Mouse (Mus musculus): Measurements from ENCODE around the gene Gdf7. TPM values are rescaled to one million over a fixed set of nuclear protein-coding genes. Genes with fewer than 3 reads are reported as not detected.

The Gdf7 gene
- polyA plus RNA-seq, 1 experiment from 2014 or later: not detected

GRCm38 (mm10) chr12:8305258-8305657 is 3.5 kb upstream of the Gdf7 start:
- DNase-seq (ENCODE audit: low spot score) (no peak), ATAC-seq (replicated peaks; ENCODE audit: low FRiP score, low TSS enrichment, low read depth) (no peak)
- peaks cover 57% of the 10 kb centered on the region for H3K27me3 ChIP-seq (replicated peaks; ENCODE audit: control insufficient read depth, insufficient read depth, low read length)
- H3K4me2 ChIP-seq (ENCODE audit: low read length): no peak overlapping the region
- H3K9me3 ChIP-seq (ENCODE audit: control insufficient read depth, low read length): no peaks in the 10 kb centered on the region
- H3K27ac ChIP-seq (ENCODE audit: low read depth): no peak overlapping the region
- no peaks in the 10 kb centered on the region for H3K36me3 ChIP-seq (ENCODE audit: control insufficient read depth, insufficient read depth, low read length)
- 30% methylated on average over 2 of the region's 2 CpGs for WGBS
- no peaks in the 10 kb centered on the region for H3K4me1 ChIP-seq (replicated peaks; ENCODE audit: control insufficient read depth, insufficient read depth, low read length)
- H3K9ac ChIP-seq (ENCODE audit: low read length): no peak overlapping the region
- no peak overlapping the region for H3K4me3 ChIP-seq (ENCODE audit: low read depth, low read length)

GRCm38 (mm10) chr12:8301011-8301814 is 541 bp downstream of the Gdf7 start:
- Histone ChIP-seq H3K27ac (ENCODE audit: low read depth) (no peak overlapping the region), H3K4me1 (replicated peaks; ENCODE audit: control insufficient read depth, insufficient read depth, low read length) (peaks cover 2% of the 10 kb centered on the region; the same call in 1 of the 2 replicates), H3K9me3 (ENCODE audit: control insufficient read depth, low read length) (no peaks in the 10 kb centered on the region), H3K36me3 (ENCODE audit: control insufficient read depth, insufficient read depth, low read length) (no peaks in the 10 kb centered on the region), H3K27me3 (replicated peaks; ENCODE audit: control insufficient read depth, insufficient read depth, low read length) (peaks cover 94% of the 10 kb centered on the region), H3K9ac (ENCODE audit: low read length) (0 out of 2 replicates have a peak overlapping the region, but pooled peaks have one; percentile 25), H3K4me3 (ENCODE audit: low read depth, low read length) (peak overlapping the region; percentile 35), H3K4me2 (ENCODE audit: low read length) (peak overlapping the region; percentile 73)
- no peak for DNase-seq (ENCODE audit: low spot score)
- ATAC-seq (replicated peaks; ENCODE audit: low FRiP score, low TSS enrichment, low read depth): no peak
- 3% methylated on average over 43 of the region's 46 CpGs for WGBS

GRCm38 (mm10) chr12:8300521-8300920 is 1.2 kb downstream of the Gdf7 start:
- DNase-seq (ENCODE audit: low spot score) (no peak), ATAC-seq (replicated peaks; ENCODE audit: low FRiP score, low TSS enrichment, low read depth) (no peak)
- peaks cover 2% of the 10 kb centered on the region; the same call in 1 of the 2 replicates for H3K4me1 ChIP-seq (replicated peaks; ENCODE audit: control insufficient read depth, insufficient read depth, low read length)
- H3K27ac ChIP-seq (ENCODE audit: low read depth): no peak overlapping the region
- no peaks in the 10 kb centered on the region for H3K9me3 ChIP-seq (ENCODE audit: control insufficient read depth, low read length)
- no peak overlapping the region for H3K4me2 ChIP-seq (ENCODE audit: low read length)
- no peak overlapping the region for H3K9ac ChIP-seq (ENCODE audit: low read length)
- H3K27me3 ChIP-seq (replicated peaks; ENCODE audit: control insufficient read depth, insufficient read depth, low read length): peaks cover 97% of the 10 kb centered on the region
- WGBS: 40% methylated on average over 5 of the region's 5 CpGs
- H3K36me3 ChIP-seq (ENCODE audit: control insufficient read depth, insufficient read depth, low read length): no peaks in the 10 kb centered on the region
- no peak overlapping the region for H3K4me3 ChIP-seq (ENCODE audit: low read depth, low read length)

DNA sequence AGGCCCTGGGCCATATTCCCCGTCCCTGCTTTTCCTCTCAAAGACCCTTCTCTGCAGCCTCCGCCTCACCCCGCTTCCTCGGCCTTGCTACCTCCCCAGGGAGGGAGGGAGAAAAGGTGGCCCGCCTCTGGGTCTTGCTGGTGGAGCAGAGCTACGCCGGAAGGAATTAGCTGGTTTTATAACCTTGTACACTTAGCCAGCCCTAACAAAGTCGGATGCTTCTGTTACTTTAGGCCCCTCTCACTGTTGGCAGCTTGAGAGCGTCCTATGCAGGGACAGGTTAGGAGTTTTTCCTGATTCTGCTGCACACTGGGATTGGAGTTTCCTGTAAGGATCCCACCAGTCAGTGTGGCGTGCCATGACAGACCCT is 1.7 kb downstream of the Gdf7 start:
- Histone ChIP-seq H3K4me2 (ENCODE audit: low read length) (no peak overlapping the region), H3K27me3 (replicated peaks; ENCODE audit: control insufficient read depth, insufficient read depth, low read length) (peaks cover 97% of the 10 kb centered on the region), H3K9ac (ENCODE audit: low read length) (no peak overlapping the region), H3K9me3 (ENCODE audit: control insufficient read depth, low read length) (no peaks in the 10 kb centered on the region), H3K4me1 (replicated peaks; ENCODE audit: control insufficient read depth, insufficient read depth, low read length) (peaks cover 2% of the 10 kb centered on the region; the same call in 1 of the 2 replicates), H3K36me3 (ENCODE audit: control insufficient read depth, insufficient read depth, low read length) (no peaks in the 10 kb centered on the region), H3K4me3 (ENCODE audit: low read depth, low read length) (no peak overlapping the region), H3K27ac (ENCODE audit: low read depth) (no peak overlapping the region)
- 22% methylated on average over 10 of the region's 10 CpGs for WGBS
- ATAC-seq (replicated peaks; ENCODE audit: low FRiP score, low TSS enrichment, low read depth) (no peak), DNase-seq (ENCODE audit: low spot score) (no peak)

DNA sequence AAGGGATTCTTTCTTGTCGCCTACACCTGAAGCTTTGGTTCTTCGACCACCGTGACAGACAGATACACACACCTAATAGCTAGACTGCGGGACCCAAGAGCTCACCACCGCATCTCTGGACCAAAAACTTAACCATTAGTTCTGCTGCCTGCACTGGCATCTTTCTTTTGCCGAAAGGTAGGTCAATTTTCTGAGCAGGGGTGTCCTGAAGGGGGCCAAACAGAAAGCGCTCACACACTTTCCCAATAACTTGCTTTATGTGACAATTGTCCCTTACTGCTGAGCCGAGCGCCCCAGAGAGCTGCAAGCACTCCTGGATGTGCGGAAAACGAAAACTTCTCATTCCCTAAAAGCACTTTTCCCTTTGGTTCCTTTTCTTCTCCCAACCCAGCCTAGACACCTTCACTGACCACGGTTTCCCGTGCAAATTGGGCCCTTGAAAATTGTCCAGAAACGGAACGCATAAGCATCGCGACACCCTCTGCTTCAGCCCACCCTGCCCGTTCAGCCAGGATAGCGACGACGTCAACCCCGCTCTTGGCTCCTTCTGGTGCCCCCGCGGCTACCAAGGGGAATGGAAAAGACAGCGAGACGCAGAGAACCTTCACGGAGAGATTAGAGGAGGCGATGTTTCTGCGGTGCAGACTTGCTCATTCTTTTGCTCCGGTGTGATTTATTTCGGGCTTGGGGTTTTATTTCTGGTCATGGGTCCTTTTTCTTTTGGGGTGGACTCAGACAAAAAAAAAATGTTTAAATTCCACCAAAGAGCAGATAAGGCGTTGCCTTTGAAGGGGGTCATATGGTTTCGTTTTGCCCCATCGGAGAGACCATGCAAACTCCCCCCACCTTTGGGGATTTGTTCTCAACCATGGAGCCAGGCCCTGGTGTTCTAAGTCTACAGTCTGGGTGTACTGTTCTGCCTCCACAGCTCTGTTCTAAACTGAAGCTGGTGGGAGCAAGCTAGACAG is 2.3 kb downstream of the Gdf7 start:
- ATAC-seq (replicated peaks; ENCODE audit: low FRiP score, low TSS enrichment, low read depth) (no peak), DNase-seq (ENCODE audit: low spot score) (peak; percentile 74)
- H3K4me3 ChIP-seq (ENCODE audit: low read depth, low read length): no peak overlapping the region
- H3K27ac ChIP-seq (ENCODE audit: low read depth): no peak overlapping the region
- peaks cover 2% of the 10 kb centered on the region; the same call in 1 of the 2 replicates for H3K4me1 ChIP-seq (replicated peaks; ENCODE audit: control insufficient read depth, insufficient read depth, low read length)
- no peak overlapping the region for H3K9ac ChIP-seq (ENCODE audit: low read length)
- peaks cover 97% of the 10 kb centered on the region for H3K27me3 ChIP-seq (replicated peaks; ENCODE audit: control insufficient read depth, insufficient read depth, low read length)
- no peaks in the 10 kb centered on the region for H3K36me3 ChIP-seq (ENCODE audit: control insufficient read depth, insufficient read depth, low read length)
- H3K4me2 ChIP-seq (ENCODE audit: low read length): no peak overlapping the region
- WGBS: 10% methylated on average over 34 of the region's 34 CpGs
- H3K9me3 ChIP-seq (ENCODE audit: control insufficient read depth, low read length): no peaks in the 10 kb centered on the region

DNA sequence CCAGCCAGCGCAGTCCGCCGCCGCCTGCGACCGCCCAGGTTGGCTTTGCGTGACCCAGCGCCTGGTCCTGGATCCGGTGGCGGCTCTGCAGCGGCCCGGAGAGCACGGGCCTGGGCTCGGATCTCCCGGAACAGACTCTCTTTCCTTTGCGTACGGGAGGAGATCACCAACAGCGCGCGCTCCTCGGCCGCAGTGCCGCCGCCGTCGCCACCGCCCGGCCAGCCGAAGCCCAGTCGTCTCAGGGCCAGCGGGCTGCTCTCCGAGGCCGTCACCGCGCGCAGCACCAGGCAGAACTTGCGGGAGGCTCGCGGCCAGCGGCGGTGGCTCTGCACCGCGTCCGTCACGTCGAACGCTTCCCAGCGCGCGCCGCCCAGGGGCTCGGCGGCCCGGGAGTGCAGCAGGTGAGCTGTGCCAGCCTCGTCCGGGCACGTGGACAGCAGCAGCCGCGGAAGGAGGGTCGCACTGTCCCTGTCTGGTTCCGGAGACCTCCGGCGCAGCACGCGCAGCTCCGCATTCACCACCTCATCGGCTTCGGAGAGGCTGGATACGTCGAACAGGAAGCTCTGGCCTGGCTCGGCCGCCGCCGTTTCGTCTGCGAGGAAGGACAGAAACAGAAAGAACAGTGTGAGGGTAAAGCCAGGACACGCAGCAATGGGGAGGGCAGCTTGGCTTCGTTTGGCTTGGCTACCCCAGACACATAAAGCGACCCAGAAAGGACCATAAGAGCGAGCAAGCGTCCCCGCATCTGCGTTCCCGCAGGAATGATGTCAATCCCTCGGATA is 3.2 kb downstream of the Gdf7 start:
- Histone ChIP-seq H3K4me1 (replicated peaks; ENCODE audit: control insufficient read depth, insufficient read depth, low read length) (peaks cover 2% of the 10 kb centered on the region; the same call in 1 of the 2 replicates), H3K36me3 (ENCODE audit: control insufficient read depth, insufficient read depth, low read length) (no peaks in the 10 kb centered on the region), H3K9ac (ENCODE audit: low read length) (no peak overlapping the region), H3K4me2 (ENCODE audit: low read length) (peak overlapping the region; percentile 57), H3K9me3 (ENCODE audit: control insufficient read depth, low read length) (no peaks in the 10 kb centered on the region), H3K27ac (ENCODE audit: low read depth) (no peak overlapping the region), H3K4me3 (ENCODE audit: low read depth, low read length) (peak overlapping the region; percentile 31), H3K27me3 (replicated peaks; ENCODE audit: control insufficient read depth, insufficient read depth, low read length) (peaks cover 94% of the 10 kb centered on the region)
- DNase-seq (ENCODE audit: low spot score) (peak; percentile 71), ATAC-seq (replicated peaks; ENCODE audit: low FRiP score, low TSS enrichment, low read depth) (no peak)
- WGBS: 2% methylated on average over 81 of the region's 85 CpGs

DNA sequence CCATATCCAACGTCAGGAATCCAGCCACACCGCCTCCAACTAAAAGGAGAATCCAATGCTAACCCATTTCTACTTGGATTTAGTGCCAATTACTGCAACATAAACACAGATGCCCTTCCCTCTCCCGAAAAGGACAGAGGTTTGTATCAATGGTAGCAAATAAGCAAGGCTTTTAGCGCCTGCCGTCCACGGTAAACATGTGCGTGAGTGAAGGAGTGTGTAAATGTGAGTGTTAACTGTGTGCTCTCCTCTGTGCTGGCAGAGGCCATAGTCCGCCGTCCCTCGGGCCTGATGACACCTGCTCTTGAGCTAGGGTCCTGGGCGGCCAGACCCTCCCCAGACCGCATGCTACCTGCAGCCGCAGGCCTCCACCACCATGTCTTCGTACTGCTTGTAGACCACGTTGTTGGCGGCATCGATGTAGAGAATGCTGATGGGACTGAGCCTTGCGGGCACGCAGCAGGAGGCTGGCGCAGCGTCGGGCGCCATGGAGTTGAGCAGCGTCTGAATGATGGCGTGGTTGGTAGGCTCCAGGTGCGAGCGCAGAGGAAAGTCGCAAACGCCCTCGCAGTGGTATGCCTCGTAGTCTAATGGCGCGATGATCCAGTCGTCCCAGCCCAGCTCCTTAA is 4.1 kb downstream of the Gdf7 start:
- Histone ChIP-seq H3K36me3 (ENCODE audit: control insufficient read depth, insufficient read depth, low read length) (no peaks in the 10 kb centered on the region), H3K27me3 (replicated peaks; ENCODE audit: control insufficient read depth, insufficient read depth, low read length) (peaks cover 86% of the 10 kb centered on the region), H3K4me1 (replicated peaks; ENCODE audit: control insufficient read depth, insufficient read depth, low read length) (peaks cover 2% of the 10 kb centered on the region; the same call in 1 of the 2 replicates), H3K9me3 (ENCODE audit: control insufficient read depth, low read length) (no peaks in the 10 kb centered on the region), H3K9ac (ENCODE audit: low read length) (no peak overlapping the region), H3K4me3 (ENCODE audit: low read depth, low read length) (peak overlapping the region; percentile 31), H3K27ac (ENCODE audit: low read depth) (no peak overlapping the region), H3K4me2 (ENCODE audit: low read length) (peak overlapping the region; percentile 57)
- WGBS: 6% methylated on average over 34 of the region's 34 CpGs
- no peak for DNase-seq (ENCODE audit: low spot score)
- no peak for ATAC-seq (replicated peaks; ENCODE audit: low FRiP score, low TSS enrichment, low read depth)

DNA sequence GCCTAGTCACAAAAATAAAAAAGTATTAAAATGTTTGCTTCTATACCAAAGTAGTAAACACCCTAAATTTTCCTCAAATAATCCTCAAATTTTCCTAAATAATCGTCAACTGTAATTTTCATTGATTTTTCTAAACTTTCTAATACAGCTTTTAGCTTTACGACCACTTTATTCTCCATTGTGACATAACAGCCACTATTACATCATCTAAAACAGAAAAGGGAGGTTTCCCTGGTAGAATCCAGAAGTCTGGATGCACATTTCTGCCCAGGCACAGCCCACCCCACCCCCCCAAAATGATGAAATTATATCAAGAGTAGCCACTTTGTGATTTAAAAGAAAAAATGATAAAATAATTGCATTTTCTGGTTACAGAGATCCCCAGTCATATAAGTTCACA is 5.6 kb downstream of the Gdf7 start:
- Histone ChIP-seq H3K4me1 (replicated peaks; ENCODE audit: control insufficient read depth, insufficient read depth, low read length) (peaks cover 2% of the 10 kb centered on the region; the same call in 1 of the 2 replicates), H3K9ac (ENCODE audit: low read length) (no peak overlapping the region), H3K36me3 (ENCODE audit: control insufficient read depth, insufficient read depth, low read length) (no peaks in the 10 kb centered on the region), H3K27ac (ENCODE audit: low read depth) (no peak overlapping the region), H3K27me3 (replicated peaks; ENCODE audit: control insufficient read depth, insufficient read depth, low read length) (peaks cover 70% of the 10 kb centered on the region), H3K9me3 (ENCODE audit: control insufficient read depth, low read length) (no peaks in the 10 kb centered on the region), H3K4me2 (ENCODE audit: low read length) (no peak overlapping the region), H3K4me3 (ENCODE audit: low read depth, low read length) (no peak overlapping the region)
- DNase-seq (ENCODE audit: low spot score): no peak
- no peak for ATAC-seq (replicated peaks; ENCODE audit: low FRiP score, low TSS enrichment, low read depth)
- 81% methylated on average over 2 of the region's 2 CpGs for WGBS
